Mouse (Mus musculus): ENCODE data around the gene Tmem203.

Gene Tmem203

GRCm38 (mm10) chr2:25262795-25263622 is 7.8 kb downstream of the Tmem203 start:
- no peak for DNase-seq (ENCODE audit: inconsistent age in 2 of 2, low spot score in 1 of 2)

- DNase-seq (ENCODE audit: inconsistent age in 2 of 2, low spot score in 1 of 2), result no peak
Measured at GRCm38 (mm10) chr2:25263623-25264285, 8.5 kb downstream of the Tmem203 start.

DNA sequence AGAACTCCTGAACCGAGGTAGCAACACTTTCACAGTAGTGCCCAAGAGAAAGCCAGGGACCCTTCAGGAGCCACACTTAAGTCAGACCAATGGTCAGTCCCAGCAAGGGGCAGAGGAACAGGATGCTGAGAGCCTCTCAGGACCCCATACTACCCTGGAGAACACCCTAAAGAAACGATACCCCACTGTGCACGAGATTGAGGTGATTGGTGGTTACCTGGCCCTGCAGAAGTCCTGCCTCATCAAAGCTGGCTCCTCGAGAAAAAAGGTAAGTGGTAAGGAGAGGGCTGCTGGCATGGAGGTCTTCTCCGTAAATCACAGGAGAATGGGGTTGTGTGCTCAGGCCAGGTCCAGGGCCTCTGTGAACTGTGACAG is 9.0 kb downstream of the Tmem203 start:
- no peak for DNase-seq (ENCODE audit: inconsistent age in 2 of 2, low spot score in 1 of 2)

GRCm38 (mm10) chr2:25264851-25265250 is 9.6 kb downstream of the Tmem203 start:
- peak in 1 of 2 experiments; percentile 50 for DNase-seq (ENCODE audit: inconsistent age in 2 of 2, low spot score in 1 of 2)

DNA sequence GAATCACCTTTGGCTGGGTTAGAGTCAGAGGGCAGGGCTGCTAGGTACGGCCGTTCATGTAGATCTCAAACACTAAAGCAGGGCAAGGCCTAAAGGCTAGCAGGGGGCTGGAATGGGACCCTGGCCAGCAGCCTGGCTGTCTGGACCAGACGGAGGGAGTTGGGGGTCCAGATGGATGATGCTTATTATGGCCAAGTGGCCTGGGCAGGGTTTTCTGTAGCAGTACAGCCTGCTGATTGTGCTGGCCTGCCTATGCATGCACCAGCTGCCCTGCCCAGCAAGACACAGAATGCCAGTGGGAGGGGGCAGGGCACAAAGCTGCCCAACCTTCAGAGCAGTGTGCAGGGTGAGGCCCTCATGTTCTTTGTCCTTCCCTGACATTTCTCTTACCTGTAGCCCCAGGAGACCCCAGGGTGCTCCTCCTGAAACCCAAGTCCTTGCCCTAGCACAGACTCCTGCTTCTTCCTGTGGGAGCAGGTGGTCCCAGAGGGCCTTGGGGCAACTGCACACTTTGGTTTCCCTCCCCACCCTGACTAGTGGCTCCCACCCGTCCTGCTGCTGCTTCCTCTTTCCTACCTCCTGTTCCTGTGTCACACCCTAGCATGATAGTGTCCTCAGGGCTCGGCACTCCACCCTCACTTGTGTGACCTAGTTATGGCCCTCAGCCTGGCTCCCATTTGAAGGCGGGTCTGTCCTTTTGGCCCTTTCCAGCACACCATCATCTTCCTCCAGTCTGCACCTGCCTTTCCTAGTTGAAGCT is 10.8 kb downstream of the Tmem203 start:
- no peak for DNase-seq (ENCODE audit: inconsistent age in 2 of 2, low spot score in 1 of 2)

DNA sequence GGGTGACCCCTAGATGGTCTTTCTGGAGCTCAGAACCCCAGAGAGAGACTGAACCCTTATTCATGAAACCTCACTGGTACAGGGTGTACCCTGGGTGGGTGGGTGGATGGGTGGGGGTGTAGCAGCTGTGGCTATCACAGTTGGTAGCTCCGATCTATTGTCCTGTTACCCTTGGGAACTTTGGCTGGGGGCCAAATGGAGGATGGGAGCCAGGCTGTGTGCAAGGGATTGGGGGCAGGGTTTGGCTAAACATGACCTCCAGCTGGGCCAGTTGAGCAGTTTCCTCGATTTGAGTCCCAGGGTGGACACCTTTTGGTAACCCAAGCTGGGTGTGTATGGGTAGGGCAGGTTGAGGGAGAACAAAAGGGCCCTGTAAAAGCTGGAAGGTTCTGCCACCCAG is 11.5 kb downstream of the Tmem203 start:
- DNase-seq (ENCODE audit: inconsistent age in 2 of 2, low spot score in 1 of 2), result peak in 1 of 2 experiments; percentile 65

GRCm38 (mm10) chr2:25267241-25267640 is 12.0 kb downstream of the Tmem203 start:
- no peak for DNase-seq (ENCODE audit: inconsistent age in 2 of 2, low spot score in 1 of 2)

DNA sequence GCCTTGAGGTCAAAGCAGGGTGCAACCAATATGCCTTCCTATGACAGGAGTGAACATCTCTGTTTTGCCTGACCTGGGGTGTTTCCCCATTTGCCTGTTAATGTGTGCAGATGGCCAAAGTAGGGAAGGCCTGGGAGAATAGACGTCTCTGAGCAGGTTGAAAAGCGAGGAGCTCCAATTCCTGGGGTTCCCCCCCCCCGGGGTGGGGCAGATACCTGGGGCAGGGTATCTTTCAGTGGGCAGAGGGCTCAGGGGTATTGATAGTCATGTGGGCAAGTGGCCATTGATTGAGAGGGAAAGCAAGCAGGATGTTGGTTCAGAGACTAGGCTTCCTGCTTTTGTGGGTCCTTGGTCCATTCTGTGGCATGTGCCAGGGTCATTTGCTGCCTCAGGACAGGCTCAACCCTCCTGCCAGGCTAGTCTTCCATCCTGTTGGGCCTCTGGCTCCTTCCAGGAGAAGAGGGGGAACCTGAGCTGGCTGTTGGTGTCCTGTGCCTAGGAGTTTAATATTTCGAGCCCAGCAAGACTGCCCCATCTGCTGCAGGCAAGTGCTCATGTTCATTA is 12.6 kb downstream of the Tmem203 start:
- DNase-seq (ENCODE audit: inconsistent age in 2 of 2, low spot score in 1 of 2), result no peak

GRCm38 (mm10) chr2:25271827-25272511 is 16.7 kb downstream of the Tmem203 start, which contains the start of the genes Ssna1 and Anapc2:
Gene Ssna1, minus strand, starts transcription at chr2:25272438.
Gene Anapc2, plus strand, starts transcription at chr2:25272478.
- peak; percentile 98 to 99 for DNase-seq (ENCODE audit: inconsistent age in 2 of 2, low spot score in 1 of 2)

- DNase-seq (ENCODE audit: inconsistent age in 2 of 2, low spot score in 1 of 2), result no peak
Measured at GRCm38 (mm10) chr2:25272515-25272914, 17.3 kb downstream of the Tmem203 start.

DNA sequence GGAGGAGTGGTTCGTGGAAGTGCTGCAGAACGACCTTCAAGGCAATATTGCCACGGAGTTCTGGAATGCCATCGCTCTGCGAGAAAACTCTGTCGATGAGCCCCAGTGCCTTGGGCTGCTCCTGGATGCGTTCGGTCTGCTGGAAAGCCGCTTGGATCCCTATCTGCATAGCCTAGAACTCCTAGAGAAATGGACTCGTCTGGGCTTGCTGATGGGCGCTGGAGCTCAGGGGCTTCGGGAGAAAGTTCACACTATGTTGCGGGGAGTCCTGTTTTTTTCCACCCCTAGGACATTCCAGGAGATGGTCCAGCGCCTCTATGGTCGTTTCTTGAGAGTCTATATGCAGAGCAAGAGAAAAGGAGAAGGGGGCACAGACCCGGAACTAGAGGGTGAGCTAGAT is 17.8 kb downstream of the Tmem203 start:
- no peak for DNase-seq (ENCODE audit: inconsistent age in 2 of 2, low spot score in 1 of 2)

- peak; percentile 75 to 92 for DNase-seq (ENCODE audit: inconsistent age in 2 of 2, low spot score in 1 of 2)
Measured at GRCm38 (mm10) chr2:25278928-25279882, 24.0 kb downstream of the Tmem203 start.

DNA sequence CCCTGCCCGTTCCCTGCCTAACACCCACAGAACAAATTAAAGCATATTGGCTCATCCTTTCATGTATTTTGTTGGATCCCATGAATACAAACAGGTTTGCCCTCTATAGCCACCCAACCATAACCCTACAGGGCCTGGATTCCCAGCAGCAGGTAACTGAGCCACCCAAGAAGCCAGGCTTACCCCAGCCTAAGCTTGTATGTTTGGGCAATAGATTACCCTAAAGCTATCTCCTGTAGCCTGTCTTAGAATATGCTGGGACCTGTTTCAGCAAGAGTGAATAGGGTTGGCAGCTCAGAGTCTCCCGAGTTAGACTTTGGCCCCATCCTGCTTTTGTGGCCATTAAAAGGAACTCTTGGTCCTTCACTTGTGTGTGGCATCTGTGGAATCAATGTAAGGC is 30.3 kb downstream of the Tmem203 start:
- no peak for DNase-seq (ENCODE audit: inconsistent age in 2 of 2, low spot score in 1 of 2)

DNA sequence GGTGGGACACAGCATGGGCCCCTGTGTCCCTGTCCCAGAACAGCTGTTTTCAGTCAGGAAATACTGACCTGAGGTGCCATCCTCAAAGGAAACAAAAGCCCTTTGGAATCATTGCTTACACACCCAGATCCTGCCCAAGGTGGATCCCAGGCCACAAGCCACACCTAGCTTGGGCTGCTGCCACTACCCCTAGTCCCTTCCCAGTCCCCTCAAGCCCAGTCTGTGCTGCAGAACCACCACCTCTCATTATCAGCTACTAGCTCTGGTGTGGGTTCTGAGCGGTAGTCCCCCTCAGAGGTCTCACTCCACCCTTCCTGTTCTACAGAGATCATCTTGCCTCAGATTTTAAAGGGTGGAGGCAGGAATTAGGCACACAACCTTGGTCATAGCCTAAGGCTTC is 31.1 kb downstream of the Tmem203 start:
- no peak for DNase-seq (ENCODE audit: inconsistent age in 2 of 2, low spot score in 1 of 2)

DNA sequence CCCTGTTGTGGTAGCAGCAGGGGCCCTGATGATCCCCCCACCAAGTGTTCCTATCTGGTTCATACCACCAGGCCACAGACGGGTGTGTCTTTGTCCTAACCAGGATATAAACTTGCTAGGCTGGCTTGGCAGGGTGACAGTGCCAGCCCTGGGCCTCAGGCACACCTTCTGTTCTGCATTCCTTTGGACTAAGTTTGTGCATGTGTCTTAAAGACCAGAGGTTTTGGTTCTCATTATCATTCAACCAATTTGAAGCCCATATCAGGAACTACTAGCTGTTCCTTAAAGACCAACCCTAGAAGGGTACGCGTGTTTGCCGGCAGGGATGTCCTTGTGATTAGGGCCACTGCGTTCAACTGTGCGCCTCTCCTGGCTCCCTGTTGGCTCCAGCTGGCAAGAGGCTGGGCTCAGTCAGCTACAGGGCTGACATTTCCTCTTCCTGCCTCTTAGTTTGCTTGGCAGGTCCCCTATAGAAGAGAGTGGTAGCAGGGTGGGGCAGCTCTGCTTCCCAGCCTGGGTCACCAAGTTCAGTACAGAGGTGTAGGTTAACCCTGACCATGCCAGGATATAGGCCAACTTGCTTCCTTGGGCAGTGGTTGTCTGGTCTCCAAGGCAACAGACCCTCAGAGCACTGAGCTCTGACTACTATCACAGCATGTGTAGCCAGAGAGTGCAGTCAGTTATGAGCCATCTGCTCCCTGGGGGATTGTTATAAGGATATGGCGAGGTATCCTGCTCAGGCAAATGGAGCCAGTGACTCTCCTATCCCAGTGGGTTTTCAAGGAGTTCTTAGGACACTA is 31.8 kb downstream of the Tmem203 start:
- no peak for DNase-seq (ENCODE audit: inconsistent age in 2 of 2, low spot score in 1 of 2)

DNA sequence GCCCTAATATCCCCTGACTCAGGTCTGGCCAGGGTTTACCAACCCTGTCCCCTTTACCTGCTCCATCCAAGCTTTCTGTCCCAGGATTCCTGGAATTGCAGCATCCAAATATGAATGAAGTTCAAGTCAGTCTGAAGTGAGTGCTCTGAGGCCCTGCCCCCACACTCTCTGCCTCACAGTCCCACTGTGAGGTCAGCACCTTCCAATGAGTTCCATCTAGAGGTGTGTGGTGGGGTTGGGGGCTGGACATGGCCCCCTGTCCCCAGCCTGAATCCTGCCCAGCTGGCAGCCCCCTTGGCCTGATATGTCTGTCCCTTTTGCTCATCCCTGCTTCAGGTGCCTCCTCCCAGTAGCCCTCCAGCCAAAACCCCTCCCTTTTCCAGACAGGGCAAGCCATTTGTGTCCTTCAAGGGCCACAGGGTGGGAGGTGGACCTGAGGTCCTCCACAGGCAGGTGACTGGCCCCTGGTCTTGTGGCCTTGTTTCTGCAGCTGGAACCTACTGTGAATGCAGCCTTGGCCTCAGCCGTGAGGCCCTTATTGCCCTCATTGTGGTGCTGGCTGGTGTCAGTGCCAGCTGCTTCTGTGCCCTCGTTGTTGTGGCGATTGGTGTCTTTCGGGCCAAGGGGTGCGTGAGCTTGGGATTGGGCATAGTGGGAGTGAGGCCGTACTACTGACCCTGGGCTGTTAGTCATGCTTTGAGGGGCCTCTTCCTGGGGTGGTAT is 32.8 kb downstream of the Tmem203 start, which contains the start of gene Tmem210:
Gene Tmem210, plus strand, starts transcription at position 219 of the 723 bp plus-strand sequence.
- DNase-seq (ENCODE audit: inconsistent age in 2 of 2, low spot score in 1 of 2), result no peak

DNA sequence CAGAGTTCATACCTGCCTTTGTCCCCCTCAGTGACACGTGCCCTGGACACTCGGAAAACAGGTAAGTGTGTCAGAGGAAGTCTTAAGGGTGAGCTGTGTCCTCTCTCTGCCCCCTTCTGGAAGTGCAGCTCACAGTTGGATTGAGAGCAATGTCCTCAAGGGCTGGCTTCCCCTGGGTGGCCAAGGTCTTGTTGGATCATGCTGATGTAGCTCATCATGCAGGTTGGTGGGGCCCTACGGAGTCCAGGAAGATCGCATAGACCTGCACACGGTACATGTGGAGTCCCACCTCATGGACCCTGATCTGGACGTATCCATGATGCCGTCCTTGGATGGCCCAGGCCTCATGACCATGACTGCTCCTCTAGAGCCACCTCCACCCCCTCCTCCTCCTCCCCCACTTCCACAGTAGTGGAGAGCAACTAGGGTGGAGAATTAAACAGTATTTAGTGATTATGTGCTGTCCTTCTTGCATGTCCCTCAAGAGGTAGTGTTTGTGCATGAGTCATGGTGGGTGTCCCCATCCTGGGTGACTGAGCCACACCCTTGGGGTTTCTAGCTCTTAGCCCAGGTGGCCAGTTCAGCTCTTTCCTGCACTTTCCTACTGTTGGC is 33.6 kb downstream of the Tmem203 start:
- no peak for DNase-seq (ENCODE audit: inconsistent age in 2 of 2, low spot score in 1 of 2)

GRCm38 (mm10) chr2:25289651-25290050 is 34.4 kb downstream of the Tmem203 start, which contains the start of gene Lrrc26:
Gene Lrrc26, plus strand, starts transcription at chr2:25289915.
- DNase-seq (ENCODE audit: inconsistent age in 2 of 2, low spot score in 1 of 2), result no peak

Data from adrenal gland, adult (tissue).